Mouse (Mus musculus) cortical plate, adult 2 months (tissue): ENCODE results near the gene Itpripl1. TPM values are rescaled to one million over a fixed set of nuclear protein-coding genes. Genes with fewer than 3 reads are reported as not detected.
"Not testable (repeated sequence)": the region's sequence is repeated elsewhere in the genome, so short reads cannot be mapped to it uniquely, and the experiment has no call there.

Experiments used
- H3K27ac ChIP-seq: fragments of 200-500 bp; 2 replicates; pipeline ENCODE4 v1.5.1; 2012; ENCODE audit warnings: low read length, control low read depth, inconsistent platforms; ENCODE audit not compliant: insufficient read depth
- H3K4me1 ChIP-seq: fragments of 200-500 bp; 2 replicates; pipeline ENCODE4 v1.6.1; 2011; ENCODE audit warnings: low read length; ENCODE audit not compliant: control insufficient read depth, insufficient read depth
- H3K4me3 ChIP-seq: fragments of 200-500 bp; 2 replicates; pipeline ENCODE4 v1.5.1; 2011; ENCODE audit warnings: mild to moderate bottlenecking, low read length, control low read depth; ENCODE audit not compliant: insufficient read depth
- CTCF ChIP-seq: fragments of 200-500 bp; IDR thresholded peaks from 2 replicates; pipeline ENCODE4 v1.5.1; 2011; ENCODE audit warnings: mild to moderate bottlenecking, control low read depth, low read length; ENCODE audit not compliant: insufficient read depth; ENCODE audit errors: extremely low read depth
- POLR2A ChIP-seq: fragments of 200-500 bp; IDR thresholded peaks from 2 replicates; pipeline ENCODE4 v1.6.1; 2011; ENCODE audit warnings: mild to moderate bottlenecking, low read length, control low read depth; ENCODE audit not compliant: insufficient read depth; ENCODE audit errors: extremely low read depth
- polyA plus RNA-seq: library from polyadenylated mRNA; depleted of rRNA; stranded (reverse); fragments of >200 nt; gene quantifications from 2 replicates; pipeline ENCODE4 v1.2.3, GENCODE M21; 2012

The Itpripl1 gene
- polyA plus RNA-seq, 1 experiment, result 1.5 TPM

- Histone ChIP-seq H3K4me3 (no peak overlapping the region), H3K4me1 (no peaks in the 10 kb centered on the region), H3K27ac (no peak overlapping the region)
- TF ChIP-seq POLR2A (no peak), CTCF (no peak)
These were observed 4.1 kb downstream of the Itpripl1 start for GRCm38 (mm10) chr2:127139094-127139493.

GRCm38 (mm10) chr2:127138449-127138848, 4.8 kb downstream of the Itpripl1 start:
- H3K4me3 ChIP-seq, result no peak overlapping the region
- H3K27ac ChIP-seq, result no peak overlapping the region
- no peaks in the 10 kb centered on the region for H3K4me1 ChIP-seq
- TF ChIP-seq POLR2A (no peak), CTCF (no peak)

GRCm38 (mm10) chr2:127137838-127138420, 5.3 kb downstream of the Itpripl1 start:
- TF ChIP-seq CTCF, result no peak
- no peak for TF ChIP-seq POLR2A
- H3K4me3 ChIP-seq, result no peak overlapping the region
- no peaks in the 10 kb centered on the region for H3K4me1 ChIP-seq
- no peak overlapping the region for H3K27ac ChIP-seq

GRCm38 (mm10) chr2:127136979-127137378, 6.3 kb downstream of the Itpripl1 start:
- no peak overlapping the region for H3K27ac ChIP-seq
- H3K4me3 ChIP-seq, result no peak overlapping the region
- no peak for TF ChIP-seq CTCF
- no peak for TF ChIP-seq POLR2A
- no peaks in the 10 kb centered on the region for H3K4me1 ChIP-seq

GRCm38 (mm10) chr2:127135255-127135654, 8.0 kb downstream of the Itpripl1 start:
- H3K4me3 ChIP-seq, H3K27ac ChIP-seq, H3K4me1 ChIP-seq: not testable (repeated sequence)

GRCm38 (mm10) chr2:127133621-127134461, 9.4 kb downstream of the Itpripl1 start, which contains the start of gene Ncaph:
Gene Ncaph (minus strand): TSS chr2:127133954.
- peak within 1 kb of the TSS; percentile 50 for H3K4me3 ChIP-seq
- no peaks in the 10 kb centered on the region for H3K4me1 ChIP-seq
- TF ChIP-seq POLR2A (peak; percentile 86), CTCF (no peak)
- no peak within 1 kb of the TSS for H3K27ac ChIP-seq

GRCm38 (mm10) chr2:127131353-127131752, 11.9 kb downstream of the Itpripl1 start:
- TF ChIP-seq CTCF (no peak), POLR2A (no peak)
- Histone ChIP-seq H3K27ac (no peak overlapping the region), H3K4me3 (no peak overlapping the region), H3K4me1 (no peaks in the 10 kb centered on the region)

- Histone ChIP-seq H3K27ac (no peak overlapping the region), H3K4me1 (no peaks in the 10 kb centered on the region), H3K4me3 (no peak overlapping the region)
- TF ChIP-seq POLR2A (no peak), CTCF (no peak)
These were observed 14.3 kb downstream of the Itpripl1 start for GRCm38 (mm10) chr2:127128926-127129325.

GRCm38 (mm10) chr2:127121591-127122235, 21.5 kb downstream of the Itpripl1 start:
- no peak for TF ChIP-seq CTCF
- TF ChIP-seq POLR2A, result no peak
- H3K27ac ChIP-seq, result peak overlapping the region; percentile 21; the same call in 1 of the 2 replicates

GRCm38 (mm10) chr2:127108986-127109385, 34.3 kb downstream of the Itpripl1 start:
- H3K4me1 ChIP-seq, result no peaks in the 10 kb centered on the region
- TF ChIP-seq CTCF, result no peak
- TF ChIP-seq POLR2A, result no peak
- no peak overlapping the region for H3K4me3 ChIP-seq
- H3K27ac ChIP-seq, result no peak overlapping the region

More at GRCm38 (mm10) chr2:127121591-127122235, 21.5 kb downstream of the Itpripl1 start:
- H3K4me3 ChIP-seq, result no peak overlapping the region
- H3K4me1 ChIP-seq, result no peaks in the 10 kb centered on the region

- Histone ChIP-seq H3K4me1 (no peaks in the 10 kb centered on the region), H3K27ac (no peak overlapping the region), H3K4me3 (no peak overlapping the region)
- TF ChIP-seq POLR2A, result no peak
- TF ChIP-seq CTCF, result no peak
These were observed 51.2 kb downstream of the Itpripl1 start for GRCm38 (mm10) chr2:127092000-127092399.

GRCm38 (mm10) chr2:127090151-127090550, 53.1 kb downstream of the Itpripl1 start:
- H3K4me1 ChIP-seq, H3K27ac ChIP-seq, H3K4me3 ChIP-seq: not testable (repeated sequence)
